Mouse (Mus musculus) liver, postnatal 0 days (tissue): ENCODE results near the gene Caprin2.

Experiments
- CTCF ChIP-seq: sonication (generic); IDR thresholded peaks from 2 replicates; pipeline ENCODE4 v1.5.1; 2016; ENCODE audit warnings: antibody characterized with exemption, low read depth
- EP300 ChIP-seq: IDR thresholded peaks from 2 replicates; pipeline ENCODE4 v1.6.1; 2016; ENCODE audit warnings: antibody characterized with exemption, low read depth, mild to moderate bottlenecking

GRCm38 (mm10) chr6:148845629-148846028, 50.4 kb downstream of the Caprin2 start:
- TF ChIP-seq EP300 = no peak
- TF ChIP-seq CTCF = no peak
